Mouse (Mus musculus): ENCODE measurements around the gene Rps8.

DNA sequence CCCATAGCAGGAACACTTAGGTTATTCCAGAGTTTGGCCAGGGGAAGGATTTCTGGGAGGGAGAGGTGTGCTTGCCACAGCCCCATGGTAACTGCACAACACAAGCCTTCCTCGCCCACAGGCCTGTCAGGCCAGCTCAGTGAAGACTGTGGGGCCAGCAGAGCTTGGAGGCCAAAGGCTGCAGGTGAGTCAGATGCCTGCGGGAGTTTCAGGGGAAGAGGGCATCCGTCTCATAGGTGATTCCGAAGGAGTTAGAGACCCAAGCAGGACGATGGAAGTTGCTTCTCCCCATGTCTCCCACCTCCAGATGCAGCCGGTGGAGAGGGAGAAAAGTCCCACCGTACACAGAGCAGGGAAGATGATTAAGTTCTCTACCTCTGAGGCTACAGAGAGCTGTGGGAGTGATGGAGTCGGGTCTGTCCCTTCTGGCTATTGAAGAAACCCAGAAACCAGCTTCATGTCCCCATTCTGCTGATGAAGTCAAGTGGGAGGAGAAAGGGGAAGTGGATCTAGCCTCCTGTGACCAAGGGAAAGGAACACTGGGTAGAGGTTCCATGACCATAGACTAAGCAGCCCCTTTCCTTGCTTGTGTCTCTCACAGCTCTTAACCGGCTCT, 29.3 kb downstream of the Rps8 start, which contains the start of gene Tctex1d4:
- TF ChIP-seq GATA1 (IDR thresholded peaks at IDR 0.05; ENCODE audit: low read length) (no peak), TAL1 (IDR thresholded peaks at IDR 0.05; ENCODE audit: low read length) (no peak)

All from erythroblast, embryonic 14.5 days (primary cell).